Mouse (Mus musculus) induced T-regulatory cell, adult 2 months (primary cell): ENCODE measurements at regions not wholly inside any gene's neighbourhood (a gene's known extent, or its start where the extent isn't known, plus 50 kb on each side); places are given as distances from the start of the nearest gene placed in this dataset.

ENCODE experiments used
- DNase-seq: peaks from one replicate; pipeline ENCODE4 v3.0.0-alpha.2; 2012; ENCODE audit warnings: low read depth

GRCm38 (mm10) chr1:138343451-138343850 lies 69.9 kb downstream of the Atp6v1g3 start:
- DNase-seq = no peak

GRCm38 (mm10) chr1:138344920-138345319 lies 71.4 kb downstream of the Atp6v1g3 start:
- no peak for DNase-seq

- DNase-seq = no peak
Measured at GRCm38 (mm10) chr1:138345992-138346391, 72.5 kb downstream of the Atp6v1g3 start.

GRCm38 (mm10) chr1:138346904-138347303 lies 73.4 kb downstream of the Atp6v1g3 start:
- DNase-seq = no peak

DNA sequence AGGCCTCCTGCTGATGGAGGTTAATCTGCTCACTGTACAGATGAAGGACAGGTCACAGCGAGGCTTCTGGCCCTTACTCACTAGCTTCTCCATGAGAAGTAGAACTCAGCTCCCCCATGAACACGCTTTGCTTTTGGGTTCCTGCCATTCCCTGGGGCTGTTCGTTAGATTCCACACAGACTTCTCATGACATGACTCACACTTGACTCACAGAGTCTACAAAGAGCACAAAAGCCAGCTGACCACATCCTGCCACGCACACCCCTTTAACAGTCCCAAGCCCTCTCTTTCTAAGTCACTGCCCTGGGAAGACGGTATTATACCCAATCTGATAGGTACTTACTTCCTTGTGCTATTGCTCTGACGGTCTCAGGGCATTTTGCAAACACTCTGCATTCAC lies 74.9 kb downstream of the Atp6v1g3 start:
- peak; percentile 71 for DNase-seq

DNA sequence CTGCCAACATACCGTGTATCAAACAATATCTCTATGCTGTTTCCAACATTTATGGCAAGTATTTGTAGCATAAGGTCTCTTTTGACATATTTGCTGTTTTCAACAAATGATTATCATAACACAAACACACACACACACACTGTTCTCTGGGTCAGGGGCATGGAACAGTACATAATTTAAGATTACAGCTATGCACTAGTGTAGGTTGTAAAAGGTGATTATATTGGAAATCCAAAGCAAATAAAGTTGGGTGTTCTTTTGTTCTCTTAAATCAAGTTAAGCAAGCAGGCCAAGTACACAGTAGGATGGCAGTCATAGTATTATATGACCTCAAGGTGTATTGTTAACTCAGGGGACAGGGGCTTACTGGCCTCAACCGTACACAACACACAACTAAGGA lies 75.6 kb downstream of the Atp6v1g3 start:
- no peak for DNase-seq

DNA sequence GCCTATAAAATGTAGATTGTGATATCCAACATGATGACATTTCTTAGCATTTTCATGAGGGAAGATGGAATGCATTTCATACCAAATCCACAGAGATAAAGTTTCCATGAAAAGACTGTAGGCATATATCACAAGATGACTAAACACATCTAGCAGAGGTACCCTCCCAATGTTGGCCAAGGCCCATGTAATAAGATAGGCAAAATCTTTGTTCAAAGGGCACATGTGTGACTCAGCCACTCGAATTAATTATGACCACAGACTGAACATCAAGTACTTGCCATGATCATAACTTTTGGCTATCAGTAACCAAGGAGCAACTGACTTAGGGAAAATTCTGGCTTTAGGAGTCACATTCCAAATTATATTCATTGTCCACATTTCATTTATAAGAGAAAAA lies 82.9 kb downstream of the Atp6v1g3 start:
- DNase-seq = no peak

- no peak for DNase-seq
Measured at GRCm38 (mm10) chr1:138362684-138363472, 89.3 kb downstream of the Atp6v1g3 start.

GRCm38 (mm10) chr1:138369953-138370482 lies 96.5 kb downstream of the Atp6v1g3 start:
- DNase-seq = no peak

DNA sequence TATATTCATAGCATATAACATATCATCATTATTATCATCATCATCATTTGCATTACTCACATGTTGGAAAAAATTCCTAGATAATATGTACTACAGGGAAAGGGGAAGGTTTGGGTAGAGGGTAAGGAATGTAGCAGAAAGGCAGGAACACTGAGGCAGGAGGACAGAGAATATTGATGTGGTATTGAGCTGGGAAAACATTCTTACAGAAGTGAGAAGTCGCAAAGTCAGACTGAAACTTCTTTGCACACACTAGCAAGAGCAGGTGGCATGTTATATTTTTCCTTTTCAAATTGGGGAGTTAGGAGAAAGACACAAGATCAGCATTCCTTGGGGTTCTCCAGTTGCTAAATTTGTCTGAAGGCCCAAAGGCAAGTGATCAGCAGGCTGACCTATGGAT lies 97.9 kb downstream of the Atp6v1g3 start:
- no peak for DNase-seq

- DNase-seq = no peak
Measured at GRCm38 (mm10) chr1:138384146-138384545, 110.6 kb downstream of the Atp6v1g3 start.

GRCm38 (mm10) chr1:138385156-138385841 lies 111.8 kb downstream of the Atp6v1g3 start:
- no peak for DNase-seq

DNA sequence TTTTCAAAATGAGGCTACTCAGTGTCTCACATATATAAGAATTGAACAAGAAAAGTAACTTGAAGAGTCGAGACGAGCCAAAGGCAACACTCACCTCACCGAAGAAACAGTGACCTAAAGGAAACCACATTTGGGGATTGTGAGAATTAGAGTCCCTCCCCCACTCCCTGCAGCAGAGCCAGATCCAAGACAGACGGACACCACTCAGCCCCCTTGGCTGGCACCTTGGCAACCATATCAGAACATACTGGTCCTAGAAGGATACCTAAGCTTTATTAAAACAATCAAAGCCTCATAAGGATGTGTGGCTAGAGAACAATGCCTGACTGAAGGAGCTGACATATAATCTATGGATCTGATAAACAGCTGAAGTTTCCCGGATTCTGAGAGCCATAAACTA lies 112.5 kb downstream of the Atp6v1g3 start:
- DNase-seq = no peak

- no peak for DNase-seq
Measured at GRCm38 (mm10) chr1:138388634-138389033, 115.1 kb downstream of the Atp6v1g3 start.

DNA sequence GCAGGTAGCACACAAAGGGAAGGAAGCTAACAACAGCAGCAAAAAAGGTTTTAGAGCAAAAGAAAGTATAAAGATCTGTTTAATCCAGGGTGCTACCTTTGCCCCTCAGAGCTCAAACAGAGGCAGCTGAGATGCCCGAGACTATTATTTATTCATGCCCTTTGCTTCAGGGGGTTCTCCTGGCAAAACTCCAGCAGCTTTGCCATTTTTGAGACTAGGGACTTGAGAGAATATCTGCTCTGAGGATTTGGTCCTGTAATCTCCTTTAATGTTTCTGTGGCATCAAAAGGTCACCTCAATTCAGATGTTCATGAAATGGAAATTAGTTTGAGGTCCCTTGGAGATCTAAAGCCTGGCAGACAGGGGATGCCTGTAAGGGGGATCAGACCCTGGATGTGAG lies 116.1 kb downstream of the Atp6v1g3 start:
- no peak for DNase-seq

- peak; percentile 35 for DNase-seq
Measured at GRCm38 (mm10) chr1:138418610-138419009, 145.1 kb downstream of the Atp6v1g3 start.

DNA sequence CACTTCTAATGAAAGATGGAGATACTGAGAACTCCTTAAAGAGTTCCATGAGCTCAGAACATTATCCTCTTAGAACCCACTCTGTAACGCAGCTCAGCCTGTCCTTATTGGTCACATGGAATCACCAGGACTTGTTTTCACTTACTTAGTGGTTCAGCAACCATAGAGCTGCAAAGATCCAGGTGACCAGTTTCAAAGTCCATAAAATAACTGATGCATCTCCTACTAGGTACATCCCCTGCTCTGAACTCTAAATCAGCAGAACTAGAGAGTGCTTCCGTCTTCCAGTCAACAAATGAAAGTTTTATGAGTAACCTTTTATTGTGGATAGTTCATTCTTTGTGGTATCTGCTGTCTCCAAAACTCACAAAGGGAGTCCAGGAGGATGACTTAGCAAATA lies 153.9 kb downstream of the Atp6v1g3 start:
- DNase-seq = no peak
